Mouse (Mus musculus): ENCODE measurements around the gene Ephx3. TPM values are rescaled to one million over a fixed set of nuclear protein-coding genes. Genes with fewer than 3 reads are reported as not detected.

Ephx3 gene
- polyA plus RNA-seq, 1 experiment = 0.12 TPM

GRCm38 (mm10) chr17:32205345-32205744 is 16.0 kb upstream of the Ephx3 start:
- Histone ChIP-seq H3ac (ENCODE audit: control insufficient read depth, insufficient read length, low read depth) (no peak overlapping the region), H3K27me3 (ENCODE audit: control insufficient read depth, insufficient read depth, insufficient read length) (no peaks in the 10 kb centered on the region), H3K36me3 (ENCODE audit: control insufficient read depth, insufficient read depth) (peaks cover 81% of the 10 kb centered on the region), H3K79me2 (ENCODE audit: control insufficient read depth, insufficient read depth) (peaks cover 17% of the 10 kb centered on the region), H3K79me3 (ENCODE audit: low read depth) (peaks cover 2% of the 10 kb centered on the region), H3K4me3 (ENCODE audit: insufficient read depth, poor library complexity, severe bottlenecking) (no peak overlapping the region)
- no peak for TF ChIP-seq MYOD1 (IDR thresholded peaks at IDR 0.05; ENCODE audit: control insufficient read depth, insufficient read length, low read depth)
- TF ChIP-seq MYOG (IDR thresholded peaks at IDR 0.05; ENCODE audit: control insufficient read depth, extremely low read depth, insufficient read length) = no peak
- no peak for TF ChIP-seq USF1 (IDR thresholded peaks at IDR 0.05; ENCODE audit: low read depth)
- TF ChIP-seq FOSL1 (IDR thresholded peaks at IDR 0.05; ENCODE audit: insufficient read depth, low read length, poor library complexity, severe bottlenecking) = no peak
- no peak for TF ChIP-seq CTCF (IDR thresholded peaks at IDR 0.05; ENCODE audit: control insufficient read depth, insufficient read depth, insufficient read length)
- no peak for TF ChIP-seq CEBPB (IDR thresholded peaks at IDR 0.05; ENCODE audit: low read depth)
- no peak for TF ChIP-seq MAX (IDR thresholded peaks at IDR 0.05)

GRCm38 (mm10) chr17:32202972-32203371 is 13.6 kb upstream of the Ephx3 start:
- H3K79me3 ChIP-seq (ENCODE audit: low read depth) = peaks cover 2% of the 10 kb centered on the region

DNA sequence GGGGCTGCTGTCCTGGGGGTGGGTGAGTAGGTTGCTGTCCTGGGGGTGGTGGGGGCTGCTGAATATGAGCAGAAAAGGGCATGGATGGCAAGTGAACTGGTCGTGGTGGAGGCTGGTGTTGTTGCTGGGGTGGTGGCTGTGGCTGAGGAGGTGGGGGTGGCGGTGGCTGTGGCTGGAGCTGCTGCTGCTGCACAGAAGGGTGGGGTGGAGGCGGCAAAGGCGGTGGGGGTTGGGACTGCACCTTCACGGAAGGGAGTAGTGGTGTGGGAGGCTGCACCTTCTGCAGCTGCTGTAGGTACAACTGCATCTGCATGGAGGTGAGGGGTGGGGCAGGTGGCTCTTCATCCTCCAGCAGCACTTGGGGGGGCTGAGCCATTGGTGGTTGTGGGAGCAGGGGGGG is 11.7 kb upstream of the Ephx3 start:
- H3K79me3 ChIP-seq (ENCODE audit: low read depth) = no peaks in the 10 kb centered on the region
- TF ChIP-seq MYOD1 (IDR thresholded peaks at IDR 0.05; ENCODE audit: control insufficient read depth, insufficient read length, low read depth) (no peak), CEBPB (IDR thresholded peaks at IDR 0.05; ENCODE audit: low read depth) (no peak), FOSL1 (IDR thresholded peaks at IDR 0.05; ENCODE audit: insufficient read depth, low read length, poor library complexity, severe bottlenecking) (no peak), USF1 (IDR thresholded peaks at IDR 0.05; ENCODE audit: low read depth) (no peak), MYOG (IDR thresholded peaks at IDR 0.05; ENCODE audit: control insufficient read depth, extremely low read depth, insufficient read length) (no peak), CTCF (IDR thresholded peaks at IDR 0.05; ENCODE audit: control insufficient read depth, insufficient read depth, insufficient read length) (no peak), MAX (IDR thresholded peaks at IDR 0.05) (no peak)

More at GRCm38 (mm10) chr17:32202972-32203371, 13.6 kb upstream of the Ephx3 start:
- Histone ChIP-seq H3K36me3 (ENCODE audit: control insufficient read depth, insufficient read depth) (peaks cover 82% of the 10 kb centered on the region), H3K79me2 (ENCODE audit: control insufficient read depth, insufficient read depth) (peaks cover 2% of the 10 kb centered on the region), H3ac (ENCODE audit: control insufficient read depth, insufficient read length, low read depth) (no peak overlapping the region), H3K4me3 (ENCODE audit: insufficient read depth, poor library complexity, severe bottlenecking) (no peak overlapping the region), H3K27me3 (ENCODE audit: control insufficient read depth, insufficient read depth, insufficient read length) (no peaks in the 10 kb centered on the region)
- TF ChIP-seq USF1 (IDR thresholded peaks at IDR 0.05; ENCODE audit: low read depth) = no peak
- no peak for TF ChIP-seq CEBPB (IDR thresholded peaks at IDR 0.05; ENCODE audit: low read depth)
- no peak for TF ChIP-seq FOSL1 (IDR thresholded peaks at IDR 0.05; ENCODE audit: insufficient read depth, low read length, poor library complexity, severe bottlenecking)
- TF ChIP-seq MYOG (IDR thresholded peaks at IDR 0.05; ENCODE audit: control insufficient read depth, extremely low read depth, insufficient read length) = no peak
- no peak for TF ChIP-seq CTCF (IDR thresholded peaks at IDR 0.05; ENCODE audit: control insufficient read depth, insufficient read depth, insufficient read length)
- TF ChIP-seq MYOD1 (IDR thresholded peaks at IDR 0.05; ENCODE audit: control insufficient read depth, insufficient read length, low read depth) = no peak
- no peak for TF ChIP-seq MAX (IDR thresholded peaks at IDR 0.05)

GRCm38 (mm10) chr17:32199796-32200195 is 10.4 kb upstream of the Ephx3 start:
- Histone ChIP-seq H3K36me3 (ENCODE audit: control insufficient read depth, insufficient read depth) (peaks cover 87% of the 10 kb centered on the region), H3K4me3 (ENCODE audit: insufficient read depth, poor library complexity, severe bottlenecking) (no peak overlapping the region), H3K27me3 (ENCODE audit: control insufficient read depth, insufficient read depth, insufficient read length) (no peaks in the 10 kb centered on the region), H3ac (ENCODE audit: control insufficient read depth, insufficient read length, low read depth) (no peak overlapping the region), H3K79me3 (ENCODE audit: low read depth) (no peaks in the 10 kb centered on the region), H3K79me2 (ENCODE audit: control insufficient read depth, insufficient read depth) (no peaks in the 10 kb centered on the region)
- TF ChIP-seq CTCF (IDR thresholded peaks at IDR 0.05; ENCODE audit: control insufficient read depth, insufficient read depth, insufficient read length) (no peak), MYOG (IDR thresholded peaks at IDR 0.05; ENCODE audit: control insufficient read depth, extremely low read depth, insufficient read length) (no peak), FOSL1 (IDR thresholded peaks at IDR 0.05; ENCODE audit: insufficient read depth, low read length, poor library complexity, severe bottlenecking) (no peak), MAX (IDR thresholded peaks at IDR 0.05) (no peak), CEBPB (IDR thresholded peaks at IDR 0.05; ENCODE audit: low read depth) (no peak), USF1 (IDR thresholded peaks at IDR 0.05; ENCODE audit: low read depth) (no peak), MYOD1 (IDR thresholded peaks at IDR 0.05; ENCODE audit: control insufficient read depth, insufficient read length, low read depth) (no peak)

More for the DNA sequence above, 11.7 kb upstream of the Ephx3 start:
- peaks cover 84% of the 10 kb centered on the region for H3K36me3 ChIP-seq (ENCODE audit: control insufficient read depth, insufficient read depth)
- no peak overlapping the region for H3ac ChIP-seq (ENCODE audit: control insufficient read depth, insufficient read length, low read depth)
- no peak overlapping the region for H3K4me3 ChIP-seq (ENCODE audit: insufficient read depth, poor library complexity, severe bottlenecking)
- no peaks in the 10 kb centered on the region for H3K27me3 ChIP-seq (ENCODE audit: control insufficient read depth, insufficient read depth, insufficient read length)
- no peaks in the 10 kb centered on the region for H3K79me2 ChIP-seq (ENCODE audit: control insufficient read depth, insufficient read depth)

DNA sequence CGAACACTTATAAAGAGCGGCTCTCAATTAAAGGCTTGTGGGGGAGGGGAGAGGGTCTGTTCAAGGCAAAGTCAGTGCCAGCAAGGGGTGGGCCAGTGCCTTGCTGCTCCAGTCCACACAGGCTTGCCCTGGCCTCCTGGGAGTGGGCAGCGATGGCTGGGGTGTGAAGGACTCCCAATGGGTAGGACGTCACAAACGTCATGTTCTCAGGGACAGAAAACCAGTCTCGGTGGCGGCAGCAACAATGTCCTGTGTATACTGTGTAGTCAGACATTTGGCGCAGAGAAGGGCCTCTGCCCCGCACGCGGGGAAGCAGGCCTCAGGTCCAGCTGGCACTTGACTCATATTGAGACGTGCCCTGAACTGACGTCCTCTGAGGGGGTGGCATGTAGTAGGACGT is 7.8 kb upstream of the Ephx3 start:
- H3K79me3 ChIP-seq (ENCODE audit: low read depth) = no peaks in the 10 kb centered on the region
- H3K4me3 ChIP-seq (ENCODE audit: insufficient read depth, poor library complexity, severe bottlenecking) = no peak overlapping the region
- no peaks in the 10 kb centered on the region for H3K27me3 ChIP-seq (ENCODE audit: control insufficient read depth, insufficient read depth, insufficient read length)
- H3K79me2 ChIP-seq (ENCODE audit: control insufficient read depth, insufficient read depth) = no peaks in the 10 kb centered on the region
- peaks cover 71% of the 10 kb centered on the region for H3K36me3 ChIP-seq (ENCODE audit: control insufficient read depth, insufficient read depth)
- no peak for TF ChIP-seq MAX (IDR thresholded peaks at IDR 0.05)
- no peak for TF ChIP-seq MYOG (IDR thresholded peaks at IDR 0.05; ENCODE audit: control insufficient read depth, extremely low read depth, insufficient read length)
- TF ChIP-seq CTCF (IDR thresholded peaks at IDR 0.05; ENCODE audit: control insufficient read depth, insufficient read depth, insufficient read length) = no peak
- H3ac ChIP-seq (ENCODE audit: control insufficient read depth, insufficient read length, low read depth) = no peak overlapping the region

GRCm38 (mm10) chr17:32195725-32196124 is 6.4 kb upstream of the Ephx3 start:
- peaks cover 61% of the 10 kb centered on the region for H3K36me3 ChIP-seq (ENCODE audit: control insufficient read depth, insufficient read depth)
- no peaks in the 10 kb centered on the region for H3K79me3 ChIP-seq (ENCODE audit: low read depth)
- no peak for TF ChIP-seq FOSL1 (IDR thresholded peaks at IDR 0.05; ENCODE audit: insufficient read depth, low read length, poor library complexity, severe bottlenecking)
- TF ChIP-seq MAX (IDR thresholded peaks at IDR 0.05) = no peak
- TF ChIP-seq MYOD1 (IDR thresholded peaks at IDR 0.05; ENCODE audit: control insufficient read depth, insufficient read length, low read depth) = no peak
- no peak for TF ChIP-seq USF1 (IDR thresholded peaks at IDR 0.05; ENCODE audit: low read depth)
- no peak for TF ChIP-seq CEBPB (IDR thresholded peaks at IDR 0.05; ENCODE audit: low read depth)
- no peak for TF ChIP-seq MYOG (IDR thresholded peaks at IDR 0.05; ENCODE audit: control insufficient read depth, extremely low read depth, insufficient read length)
- no peak for TF ChIP-seq CTCF (IDR thresholded peaks at IDR 0.05; ENCODE audit: control insufficient read depth, insufficient read depth, insufficient read length)
- no peak overlapping the region for H3ac ChIP-seq (ENCODE audit: control insufficient read depth, insufficient read length, low read depth)
- H3K79me2 ChIP-seq (ENCODE audit: control insufficient read depth, insufficient read depth) = no peaks in the 10 kb centered on the region
- no peaks in the 10 kb centered on the region for H3K27me3 ChIP-seq (ENCODE audit: control insufficient read depth, insufficient read depth, insufficient read length)
- no peak overlapping the region for H3K4me3 ChIP-seq (ENCODE audit: insufficient read depth, poor library complexity, severe bottlenecking)
